Mouse (Mus musculus) urinary bladder, postnatal 4 days (tissue): ENCODE results near the gene Ifngr2.
A peak's percentile ranks its signal among the peaks of the same experiment; 100 is the strongest.
"Not testable (repeated sequence)": the region's sequence is repeated elsewhere in the genome, so short reads cannot be mapped to it uniquely, and the experiment has no call there.

Experiments
- DNase-seq, 2 experiments: peaks; one replicate each; pipeline ENCODE4 v3.0.0; 2021 to 2022; ENCODE audit warnings: low spot score in 2 of 2

Ifngr2 gene

DNA sequence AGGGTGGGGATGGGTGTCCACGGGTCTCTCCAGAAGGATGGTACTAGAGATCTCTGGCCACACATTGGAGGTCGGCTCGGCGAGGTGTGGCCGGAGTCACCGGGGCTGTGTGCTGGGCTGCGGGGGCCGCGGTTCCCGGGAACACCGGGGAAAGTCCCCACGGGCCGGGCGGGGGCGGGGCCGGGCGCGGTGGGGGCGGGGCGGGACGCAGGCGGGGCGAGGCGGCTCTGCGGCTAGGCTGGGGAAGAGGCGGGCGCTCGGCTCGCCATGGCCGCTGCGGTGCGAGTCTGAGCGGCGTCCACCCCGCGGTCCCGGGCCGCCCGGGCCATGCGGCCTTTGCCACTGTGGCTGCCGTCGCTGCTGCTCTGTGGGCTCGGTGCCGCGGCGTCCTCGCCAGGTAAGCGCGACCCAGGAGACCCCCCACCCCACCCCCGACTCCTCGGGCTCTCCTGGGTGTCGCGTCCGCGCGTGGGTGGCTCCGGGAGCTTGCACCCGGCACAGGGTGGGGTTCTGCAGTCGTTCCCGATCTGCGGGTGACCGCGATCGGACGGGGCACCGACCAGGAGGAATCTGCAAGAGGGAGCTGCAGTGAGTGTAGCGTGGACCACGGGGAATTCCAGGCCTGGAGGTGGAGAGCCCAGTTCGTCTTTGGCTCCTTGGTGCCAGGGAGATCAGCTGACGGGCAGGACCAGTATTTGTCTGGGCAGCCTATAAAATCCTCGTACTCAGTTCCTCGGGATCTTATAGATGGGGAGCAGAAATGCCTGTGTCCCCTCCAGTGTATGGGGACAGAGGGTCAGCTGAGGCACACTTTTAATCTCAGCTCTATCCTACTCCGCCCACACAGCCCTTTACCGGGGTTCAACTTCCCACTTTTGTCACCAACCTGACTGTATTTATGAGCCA, at the start of gene Ifngr2:
Gene Ifngr2, plus strand, starts transcription at position 237 of the 906 bp plus-strand sequence.
- DNase-seq: peak; percentile 63 to 67

DNA sequence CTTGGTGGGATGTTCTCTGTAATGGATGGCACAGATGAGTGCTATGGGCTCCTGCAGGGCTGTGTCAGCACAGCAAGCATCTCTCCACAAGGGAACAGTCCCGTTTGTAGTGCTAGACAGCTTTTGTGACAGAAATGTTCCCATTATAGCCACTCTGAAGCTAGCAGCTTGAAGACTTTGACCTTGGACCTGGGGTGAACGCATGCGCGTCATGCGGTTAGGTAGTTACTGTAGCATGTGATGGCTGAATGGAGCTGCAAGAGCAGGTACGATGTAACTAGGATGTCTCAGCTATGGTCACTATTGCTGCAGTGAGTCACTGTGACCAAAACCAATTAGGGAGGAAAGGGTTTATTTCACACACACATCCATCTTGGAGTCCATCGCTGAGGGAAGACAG, 48.8 kb upstream of the Ifngr2 start:
- no peak for DNase-seq

DNA sequence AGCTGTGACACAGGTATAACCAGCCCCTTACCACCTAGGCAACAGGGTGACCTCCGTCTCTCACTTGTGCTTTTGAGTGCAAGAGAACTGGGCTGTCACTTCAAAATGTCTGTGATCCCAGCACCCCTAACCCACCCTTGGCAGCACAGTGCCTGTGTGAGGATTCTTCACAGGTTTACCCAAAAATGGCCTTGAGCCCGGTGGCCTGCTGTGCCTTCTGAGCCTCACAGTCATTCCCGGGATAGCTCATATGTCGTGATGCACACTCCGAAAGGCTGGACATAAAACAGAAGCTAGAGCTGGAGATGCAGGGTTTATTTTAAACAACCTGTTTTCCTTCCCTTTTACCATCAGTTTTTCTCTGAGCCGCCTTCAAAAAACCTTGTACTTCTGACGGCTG, 42.2 kb upstream of the Ifngr2 start:
- no peak for DNase-seq

- DNase-seq: no peak
Observed at GRCm38 (mm10) chr16:91505116-91505601, 41.7 kb upstream of the Ifngr2 start.

DNA sequence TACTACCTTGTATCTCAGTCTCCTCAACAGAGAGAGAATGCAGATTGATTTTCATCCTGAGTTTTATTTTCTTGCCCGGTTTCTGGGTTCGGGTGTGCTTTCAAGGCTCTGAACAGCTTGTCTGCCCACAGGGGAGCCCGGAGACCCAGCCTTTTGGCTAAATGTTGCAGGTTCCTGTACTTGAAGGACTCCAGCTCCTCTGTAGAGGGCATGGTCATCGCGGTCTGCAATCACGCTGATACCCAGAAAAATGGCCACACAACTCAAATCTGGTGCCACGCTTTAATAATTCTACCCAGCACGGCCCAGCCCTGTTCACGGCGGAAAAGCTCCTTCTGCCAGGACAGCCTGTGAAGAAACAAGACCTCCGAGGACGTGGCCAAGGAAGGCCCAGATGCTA, 40.5 kb upstream of the Ifngr2 start:
- DNase-seq: no peak

- DNase-seq: peak; percentile 62 to 85
Observed at GRCm38 (mm10) chr16:91512161-91512787, 34.6 kb upstream of the Ifngr2 start.

- no peak for DNase-seq
Observed at GRCm38 (mm10) chr16:91513099-91513498, 33.8 kb upstream of the Ifngr2 start.

GRCm38 (mm10) chr16:91517020-91517419, 29.9 kb upstream of the Ifngr2 start:
- no peak for DNase-seq

- no peak for DNase-seq
Observed at GRCm38 (mm10) chr16:91522040-91522439, 24.8 kb upstream of the Ifngr2 start.

- DNase-seq: no peak
Observed at GRCm38 (mm10) chr16:91522479-91523309, 24.2 kb upstream of the Ifngr2 start.

GRCm38 (mm10) chr16:91524206-91524605, 22.7 kb upstream of the Ifngr2 start:
- no peak for DNase-seq

DNA sequence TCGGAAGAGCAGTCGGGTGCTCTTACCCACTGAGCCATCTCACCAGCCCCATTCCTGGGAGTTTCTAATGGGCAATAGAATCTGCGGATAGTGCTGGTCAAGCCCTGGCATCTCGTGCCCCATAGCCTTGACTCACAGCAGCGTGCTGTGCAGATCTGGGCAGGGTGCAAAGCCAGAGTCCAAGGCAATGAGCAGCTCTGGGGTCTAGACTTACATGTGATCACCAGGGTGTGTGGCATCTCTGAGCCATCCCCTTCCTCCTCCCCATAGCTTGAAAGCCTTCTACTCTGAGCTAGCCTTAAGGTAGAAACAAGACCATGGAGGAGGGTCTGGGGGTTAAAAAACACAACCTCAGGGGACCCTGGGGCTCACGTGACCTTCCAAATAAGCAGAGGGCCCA, 20.6 kb upstream of the Ifngr2 start:
- DNase-seq: no peak

DNA sequence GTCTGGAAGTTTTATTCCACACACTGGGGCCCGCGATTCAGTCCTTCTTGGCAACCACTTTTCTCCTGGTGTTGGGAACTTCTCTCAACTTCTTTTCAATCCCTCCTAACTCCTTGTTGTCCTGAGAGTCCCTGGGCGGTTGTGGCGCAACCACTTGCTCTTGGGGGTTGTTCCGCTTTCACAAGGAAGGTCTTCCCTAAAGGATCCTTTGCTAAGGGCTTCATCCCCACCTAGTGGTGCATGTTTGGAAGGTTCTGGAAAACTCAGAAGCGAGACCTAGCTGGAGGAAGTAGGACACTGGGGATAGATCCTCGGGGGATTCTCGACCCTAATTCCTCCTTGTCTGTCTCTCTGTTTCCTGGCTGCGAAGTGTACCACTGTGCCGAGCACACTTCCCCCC, 19.8 kb upstream of the Ifngr2 start:
- DNase-seq: no peak

GRCm38 (mm10) chr16:91527500-91527899, 19.4 kb upstream of the Ifngr2 start:
- DNase-seq: no peak

- no peak for DNase-seq
Observed at GRCm38 (mm10) chr16:91528578-91528977, 18.3 kb upstream of the Ifngr2 start.

DNA sequence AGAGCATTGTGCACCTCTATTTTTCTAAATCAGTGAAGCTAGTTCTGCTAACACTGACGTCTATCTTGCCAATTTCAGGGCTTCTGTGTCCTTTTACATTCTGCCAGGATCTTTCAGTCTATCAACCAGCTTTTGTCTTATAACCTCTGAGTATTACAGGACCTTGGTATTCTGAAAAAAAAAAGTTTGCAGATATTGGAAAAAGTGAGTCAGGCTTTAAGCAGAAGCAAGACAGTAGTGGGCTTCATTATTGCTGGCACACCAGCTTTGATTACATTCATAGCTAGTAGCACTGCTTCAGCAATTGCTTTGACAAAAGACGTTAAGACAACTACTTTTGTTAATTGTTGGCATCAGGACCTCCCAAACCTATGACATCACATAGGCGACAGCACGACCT, 16.0 kb upstream of the Ifngr2 start:
- not testable (repeated sequence) for DNase-seq

DNA sequence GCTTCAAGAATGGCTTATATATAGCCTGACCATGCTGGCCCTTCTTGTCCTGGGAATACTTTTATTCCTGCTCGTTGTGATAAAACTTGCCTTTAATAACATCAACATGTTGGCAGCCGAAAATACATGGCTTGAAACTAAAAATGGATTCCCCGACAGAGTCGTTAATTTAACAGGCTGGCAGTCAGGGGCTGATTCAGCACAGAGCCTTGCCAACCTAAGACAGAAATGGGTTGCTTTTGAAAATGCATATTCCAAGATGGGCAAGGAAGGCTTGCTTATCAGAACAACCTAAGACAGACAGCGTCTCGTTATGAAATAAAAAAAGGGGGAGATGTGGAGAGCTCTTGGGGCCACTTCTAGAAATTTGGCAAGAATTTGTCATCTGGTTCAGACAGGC, 15.0 kb upstream of the Ifngr2 start:
- no peak for DNase-seq

- no peak for DNase-seq
Observed at GRCm38 (mm10) chr16:91532429-91532828, 14.4 kb upstream of the Ifngr2 start.

DNA sequence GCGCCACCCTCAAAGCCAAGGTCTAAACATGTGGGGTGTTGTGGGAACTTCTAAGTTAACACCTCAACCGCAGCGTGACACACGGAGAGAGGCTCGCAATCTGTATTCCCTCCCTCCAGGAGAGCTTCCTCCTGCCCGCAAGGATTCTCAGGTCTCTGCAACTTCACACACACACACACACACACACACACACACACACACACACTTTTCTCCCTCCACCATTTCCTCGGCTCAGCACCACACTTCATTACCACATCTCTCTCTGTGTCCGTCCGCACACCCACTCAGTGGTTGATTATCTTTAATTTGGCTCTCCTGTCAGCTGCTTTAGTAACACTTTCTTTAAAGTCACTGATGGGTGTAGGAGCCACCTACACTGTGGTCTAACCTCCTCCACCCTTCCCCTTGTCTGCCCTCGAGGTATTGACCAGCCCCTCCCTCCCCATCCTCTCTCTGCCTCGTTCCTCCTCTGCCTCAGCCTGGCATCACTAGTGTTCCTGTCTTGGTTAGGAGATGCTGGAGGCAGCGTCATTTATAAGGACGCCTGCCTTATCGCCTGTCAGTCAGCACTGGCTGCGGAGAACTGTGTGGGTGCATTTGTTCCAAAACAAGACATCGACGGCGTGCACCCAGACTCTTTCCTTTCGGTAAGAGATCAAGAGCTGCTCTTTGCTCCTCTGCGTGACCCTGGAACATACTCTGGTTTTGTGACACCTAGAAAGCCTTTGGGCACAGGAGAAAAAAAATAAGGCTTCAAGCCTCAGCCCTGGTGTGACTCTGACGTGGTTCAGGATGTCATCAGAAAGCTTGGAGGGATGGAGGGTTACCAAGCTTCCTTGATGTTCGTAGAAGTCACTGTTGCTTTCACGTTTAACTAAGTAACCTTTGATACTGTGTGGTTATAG, 13.5 kb upstream of the Ifngr2 start:
- DNase-seq: no peak

- peak in 1 of 2 experiments; percentile 81 for DNase-seq
Observed at GRCm38 (mm10) chr16:91534477-91534876, 12.4 kb upstream of the Ifngr2 start.

DNA sequence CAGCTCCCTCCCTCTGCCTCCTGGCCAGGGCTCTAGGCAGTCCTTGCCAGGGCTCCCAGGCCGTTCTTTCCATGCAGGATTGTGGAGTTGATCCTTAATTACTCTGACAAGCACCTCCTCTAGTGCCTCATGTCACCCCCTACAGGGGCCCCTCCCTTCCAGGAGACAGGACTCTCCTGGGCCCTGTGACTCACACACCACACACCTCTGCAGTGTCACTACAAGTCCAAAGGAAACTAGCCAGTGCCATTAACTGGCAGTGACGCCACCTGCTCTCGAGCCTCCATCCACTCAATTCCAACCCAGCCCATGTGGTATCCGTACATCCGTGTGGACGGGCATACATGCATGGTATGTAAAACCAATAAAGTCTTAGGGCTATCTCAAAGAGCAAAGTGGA, 12.0 kb upstream of the Ifngr2 start:
- no peak for DNase-seq
